Mouse (Mus musculus) gastrocnemius, postnatal 25 days (tissue): ENCODE data around the gene Adnp. TPM values are rescaled to one million over a fixed set of nuclear protein-coding genes. Genes with fewer than 3 reads are reported as not detected.

Experiments
- DNase-seq: peaks from one replicate; pipeline ENCODE4 v3.0.0; 2022
- long read RNA-seq, 2 experiments: library from polyadenylated mRNA; stranded (forward); transcript quantifications; one replicate each; pipeline ENCODE4 v2.0.0; 2021
- total RNA-seq, 2 experiments: library from RNA; stranded (reverse); gene quantifications; 1 replicate in 1 of 2; 2 replicates in 1 of 2; pipeline ENCODE4 v1.2.3; 2021

Gene Adnp
- total RNA-seq = 10 to 100 TPM; 15.2 to 16.7 TPM
- long read RNA-seq, experiment 1 = 0 reads
- long read RNA-seq, experiment 2 = 0 reads

- peak; percentile 94 for DNase-seq
These were observed at the start of gene Adnp for GRCm38 (mm10) chr2:168206725-168207644. Gene Adnp, minus strand, starts transcription at chr2:168207112.

- DNase-seq = no peak
These were observed 49.6 kb upstream of the Adnp start for GRCm38 (mm10) chr2:168256506-168256905.

- no peak for DNase-seq
These were observed 46.9 kb upstream of the Adnp start for GRCm38 (mm10) chr2:168253822-168254221.

GRCm38 (mm10) chr2:168252639-168253292 lies 45.9 kb upstream of the Adnp start:
- no peak for DNase-seq

- peak; percentile 19 for DNase-seq
These were observed 43.4 kb upstream of the Adnp start for GRCm38 (mm10) chr2:168250270-168250669.

- no peak for DNase-seq
These were observed 41.9 kb upstream of the Adnp start for GRCm38 (mm10) chr2:168248856-168249245.

- DNase-seq = no peak
These were observed 41.4 kb upstream of the Adnp start for GRCm38 (mm10) chr2:168248167-168248855.

GRCm38 (mm10) chr2:168245571-168245970 lies 38.7 kb upstream of the Adnp start:
- no peak for DNase-seq

GRCm38 (mm10) chr2:168243278-168243677 lies 36.4 kb upstream of the Adnp start:
- no peak for DNase-seq

GRCm38 (mm10) chr2:168242841-168243240 lies 35.9 kb upstream of the Adnp start:
- DNase-seq = no peak

GRCm38 (mm10) chr2:168238335-168238734 lies 31.4 kb upstream of the Adnp start:
- no peak for DNase-seq

GRCm38 (mm10) chr2:168233286-168233685 lies 26.4 kb upstream of the Adnp start:
- DNase-seq = no peak

- DNase-seq = no peak
These were observed 24.5 kb upstream of the Adnp start for GRCm38 (mm10) chr2:168231471-168231829.

- DNase-seq = no peak
These were observed 24.0 kb upstream of the Adnp start for GRCm38 (mm10) chr2:168230773-168231470.

GRCm38 (mm10) chr2:168230026-168230728 lies 23.3 kb upstream of the Adnp start, which contains the start of the genes Gm20716, Dpm1 and Mocs3:
Gene Gm20716, minus strand, starts transcription at chr2:168230364.
Gene Dpm1, minus strand, starts transcription at chr2:168230591.
Gene Mocs3, plus strand, starts transcription at chr2:168230622.
- peak; percentile 82 for DNase-seq

- peak; percentile 42 for DNase-seq
These were observed 22.5 kb upstream of the Adnp start for GRCm38 (mm10) chr2:168229116-168230025.

- DNase-seq = no peak
These were observed 16.4 kb upstream of the Adnp start for GRCm38 (mm10) chr2:168223326-168223725.

GRCm38 (mm10) chr2:168213788-168214397 lies 7.0 kb upstream of the Adnp start:
- no peak for DNase-seq

GRCm38 (mm10) chr2:168207883-168208282 lies 971 bp upstream of the Adnp start:
- DNase-seq = no peak
